Mouse (Mus musculus) ES-E14 (cell line): ENCODE measurements around the gene Ddx6. TPM values are rescaled to one million over a fixed set of nuclear protein-coding genes. Genes with fewer than 3 reads are reported as not detected.

ENCODE experiments used
- DNase-seq: peaks from one replicate; pipeline ENCODE4 v3.0.0-alpha.2; 2013; ENCODE audit warnings: low read depth, low spot score
- H3K27ac ChIP-seq: 2 replicates; pipeline ENCODE4 v1.5.1; 2012; ENCODE audit warnings: low read depth, mild to moderate bottlenecking, low read length, moderate library complexity, mixed read lengths; ENCODE audit not compliant: poor library complexity, insufficient read depth, severe bottlenecking
- H3K36me3 ChIP-seq: 2 replicates; pipeline ENCODE4 v1.6.1; 2012; ENCODE audit warnings: mild to moderate bottlenecking, low read length, moderate library complexity, mixed read lengths; ENCODE audit not compliant: control insufficient read depth, poor library complexity, insufficient read depth, severe bottlenecking
- H3K4me1 ChIP-seq, 2 experiments: fragments of 150-350 bp in 1 of 2; sonication (generic) in 1 of 2; 2 replicates each; pipeline ENCODE4 v1.6.1; 2012; ENCODE audit warnings: low read length in 2 of 2, mild to moderate bottlenecking in 1 of 2, mixed read lengths in 1 of 2; ENCODE audit not compliant: control insufficient read depth in 2 of 2, insufficient read depth in 2 of 2, poor library complexity in 1 of 2
- H3K4me3 ChIP-seq, 2 experiments: fragments of 150-350 bp in 1 of 2; sonication (generic) in 1 of 2; 2 replicates each; pipeline ENCODE4 v1.5.1; 2012; ENCODE audit warnings: low read length in 2 of 2, low read depth in 1 of 2, mild to moderate bottlenecking in 1 of 2, mixed read lengths in 1 of 2; ENCODE audit not compliant: insufficient read depth in 1 of 2, poor library complexity in 1 of 2, severe bottlenecking in 1 of 2
- H3K9ac ChIP-seq: 2 replicates; pipeline ENCODE4 v1.6.1; 2012; ENCODE audit warnings: low read depth, mild to moderate bottlenecking, low read length, mixed read lengths; ENCODE audit not compliant: poor library complexity, insufficient read depth, severe bottlenecking
- H3K9me3 ChIP-seq: fragments of 150-350 bp; sonication (generic); 2 replicates; pipeline ENCODE4 v1.6.1; 2012; ENCODE audit warnings: low read depth, mild to moderate bottlenecking, low read length; ENCODE audit not compliant: control insufficient read depth, insufficient read depth
- CHD2 ChIP-seq: IDR thresholded peaks from 2 replicates; pipeline ENCODE4 v1.6.1; 2014; ENCODE audit warnings: mild to moderate bottlenecking, low read depth, low read length, inconsistent platforms
- HCFC1 ChIP-seq: IDR thresholded peaks from 2 replicates; pipeline ENCODE4 v1.6.1; 2012; ENCODE audit warnings: low read length, inconsistent platforms, borderline replicate concordance; ENCODE audit not compliant: insufficient read depth
- MAFK ChIP-seq: IDR thresholded peaks from 2 replicates; pipeline ENCODE4 v1.6.1; 2014; ENCODE audit warnings: mild to moderate bottlenecking, low read depth, low read length, inconsistent platforms; ENCODE audit not compliant: insufficient read depth
- ZC3H11A ChIP-seq: IDR thresholded peaks from 2 replicates; pipeline ENCODE4 v1.6.1; 2012; ENCODE audit warnings: low read depth, mild to moderate bottlenecking, inconsistent platforms, low read length, borderline replicate concordance
- ZNF384 ChIP-seq: IDR thresholded peaks from 2 replicates; pipeline ENCODE4 v1.6.1; 2012; ENCODE audit warnings: low read depth, low read length, inconsistent platforms
- in situ Hi-C, 2 experiments: fragments of 600-800 bp; cut with MboI; formaldehyde crosslinking; loops; one replicate each; pipeline ENCODE4 v1.15.1; 2025; ENCODE audit warnings: low sequenced_read_pairs in 2 of 2, inconsistent platforms in 1 of 2; ENCODE audit not compliant: unreplicated experiment in 2 of 2
- total RNA-seq: library from RNA; depleted of rRNA; stranded (reverse); fragments of 300-350 nt; gene quantifications from 2 replicates; pipeline ENCODE4 v1.2.3, GENCODE M21; 2012

Gene Ddx6
- total RNA-seq, 1 experiment: 52.7 TPM

GRCm38 (mm10) chr9:44648881-44649281 is 44.2 kb downstream of the Ddx6 start:
- Histone ChIP-seq H3K9ac (no peak overlapping the region), H3K4me3 (no peak overlapping the region), H3K36me3 (no peaks in the 10 kb centered on the region), H3K4me1 (peaks cover 0 to 7% of the 10 kb centered on the region in 2 experiments; a peak in 2 of 4 replicates), H3K27ac (no peak overlapping the region), H3K9me3 (no peaks in the 10 kb centered on the region)
- no peak for DNase-seq
- TF ChIP-seq CHD2 (no peak), MAFK (no peak), ZC3H11A (no peak), ZNF384 (no peak), HCFC1 (no peak)
- in situ Hi-C loops: no loop called here

- TF ChIP-seq MAFK: no peak
- no peak for TF ChIP-seq ZNF384
- TF ChIP-seq ZC3H11A: peak; percentile 72; the same call in 1 of the 2 replicates
- no peak for TF ChIP-seq CHD2
- no peak for TF ChIP-seq HCFC1
- Histone ChIP-seq H3K36me3 (no peaks in the 10 kb centered on the region), H3K9ac (no peak overlapping the region), H3K27ac (no peak overlapping the region), H3K9me3 (no peaks in the 10 kb centered on the region), H3K4me3 (no peak overlapping the region), H3K4me1 (no peaks in the 10 kb centered on the region)
- DNase-seq: peak; percentile 31
- in situ Hi-C loops: loop anchor here in 1 of 2 experiments (10.0 kb wide), 1 partner anchor 197 kb away; the partner anchor contains the start of gene Upk2
Measured at GRCm38 (mm10) chr9:44652027-44652426, 47.3 kb downstream of the Ddx6 start.

- in situ Hi-C loops: loop anchor here in 1 of 2 experiments (10.0 kb wide), 1 partner anchor 199 kb away; the partner anchor contains the start of gene Upk2
- no peaks in the 10 kb centered on the region for H3K9me3 ChIP-seq
- H3K4me1 ChIP-seq: no peaks in the 10 kb centered on the region
- H3K36me3 ChIP-seq: no peaks in the 10 kb centered on the region
- H3K9ac ChIP-seq: no peak overlapping the region
- no peak overlapping the region for H3K4me3 ChIP-seq
- no peak for TF ChIP-seq MAFK
- no peak for TF ChIP-seq ZC3H11A
- no peak for TF ChIP-seq ZNF384
- TF ChIP-seq HCFC1: no peak
- TF ChIP-seq CHD2: no peak
- no peak overlapping the region for H3K27ac ChIP-seq
- DNase-seq: no peak
Measured at GRCm38 (mm10) chr9:44653896-44654295, 49.2 kb downstream of the Ddx6 start.

DNA sequence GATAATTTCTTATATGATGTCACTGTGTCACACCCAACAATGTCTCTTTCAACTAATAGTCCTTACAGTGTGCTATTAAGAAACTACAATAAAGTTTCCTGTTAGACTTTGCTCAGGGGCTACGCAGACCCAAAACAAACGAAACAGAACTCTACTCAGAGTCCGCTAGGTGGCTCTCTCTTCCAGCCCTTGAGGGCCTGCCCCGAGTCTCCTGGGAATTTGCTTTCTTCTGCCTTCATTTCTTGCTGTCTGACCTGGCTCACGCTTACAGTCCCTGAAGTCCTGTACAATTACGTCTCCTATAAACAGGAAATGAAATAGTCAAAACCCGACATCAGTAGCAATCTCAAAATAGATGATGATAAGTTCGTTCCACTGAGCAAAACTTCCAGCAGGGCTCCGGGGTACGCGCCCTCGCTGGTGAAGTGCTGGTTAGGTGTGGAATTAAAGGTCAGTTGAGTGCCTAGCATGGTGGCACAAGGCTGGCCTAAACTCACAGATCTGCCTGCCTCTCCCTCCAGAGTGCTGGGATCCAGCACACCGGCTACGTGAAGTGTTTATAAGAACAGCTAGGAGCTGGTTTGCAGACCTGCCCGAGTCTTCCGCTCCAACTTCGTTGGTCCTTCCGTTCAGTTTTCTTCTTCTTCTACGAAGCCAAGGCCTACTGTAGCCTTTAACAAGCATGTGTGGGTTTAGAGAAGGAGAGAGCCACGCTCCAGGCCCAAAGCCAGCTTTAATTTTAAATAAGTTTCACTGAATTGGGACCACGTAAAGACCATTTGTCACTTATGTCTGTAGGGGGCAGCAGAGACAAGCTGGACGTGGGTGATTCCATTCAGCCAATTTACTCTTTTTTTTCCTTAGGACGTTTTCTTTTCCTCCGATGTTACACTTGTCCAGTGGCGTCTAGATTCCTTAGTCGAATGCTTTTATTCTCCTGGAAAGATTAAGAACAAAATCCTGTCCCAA is 50.7 kb downstream of the Ddx6 start:
- in situ Hi-C loops: loop anchor here in 1 of 2 experiments (10.0 kb wide), 1 partner anchor 201 kb away; the partner anchor contains the start of gene Upk2
- TF ChIP-seq MAFK (no peak), CHD2 (no peak), ZNF384 (peak; percentile 98), ZC3H11A (peak; percentile 34; the same call in 1 of the 2 replicates), HCFC1 (no peak)
- no peaks in the 10 kb centered on the region for H3K9me3 ChIP-seq
- peak; percentile 55 for DNase-seq
- H3K36me3 ChIP-seq: no peaks in the 10 kb centered on the region
- H3K9ac ChIP-seq: no peak overlapping the region; the same call in 1 of the 2 replicates
- H3K4me1 ChIP-seq: no peaks in the 10 kb centered on the region
- no peak overlapping the region for H3K27ac ChIP-seq
- H3K4me3 ChIP-seq: peak overlapping the region; percentile 20 to 38; a peak in 3 of 4 replicates
